Mouse (Mus musculus): ENCODE measurements at regions not wholly inside any gene's neighbourhood (a gene's known extent, or its start where the extent isn't known, plus 50 kb on each side); places are given as distances from the start of the nearest gene placed in this dataset.

GRCm38 (mm10) chr1:77053837-77054540 is 460.9 kb downstream of the Epha4 start:
- DNase-seq, result no peak

GRCm38 (mm10) chr1:77062468-77062867 is 452.4 kb downstream of the Epha4 start:
- DNase-seq, result no peak

GRCm38 (mm10) chr1:77073071-77073470 is 441.8 kb downstream of the Epha4 start:
- DNase-seq, result no peak

GRCm38 (mm10) chr1:77074926-77075885 is 439.7 kb downstream of the Epha4 start:
- no peak for DNase-seq

GRCm38 (mm10) chr1:77080767-77081166 is 434.1 kb downstream of the Epha4 start:
- no peak for DNase-seq

GRCm38 (mm10) chr1:77081660-77082059 is 433.2 kb downstream of the Epha4 start:
- DNase-seq, result peak in 1 of 2 experiments; percentile 6

- DNase-seq, result no peak
Measured at GRCm38 (mm10) chr1:77082410-77082809, 432.5 kb downstream of the Epha4 start.

- DNase-seq, result no peak
Measured at GRCm38 (mm10) chr1:77093551-77093950, 421.3 kb downstream of the Epha4 start.

- DNase-seq, result no peak
Measured at GRCm38 (mm10) chr1:77101726-77102272, 413.1 kb downstream of the Epha4 start.

GRCm38 (mm10) chr1:77102421-77103133 is 412.3 kb downstream of the Epha4 start:
- no peak for DNase-seq

GRCm38 (mm10) chr1:77109861-77110785 is 404.8 kb downstream of the Epha4 start:
- DNase-seq, result no peak

GRCm38 (mm10) chr1:77128411-77128810 is 386.5 kb downstream of the Epha4 start:
- no peak for DNase-seq

GRCm38 (mm10) chr1:77137663-77138062 is 377.2 kb downstream of the Epha4 start:
- DNase-seq, result no peak

GRCm38 (mm10) chr1:77140906-77141305 is 374.0 kb downstream of the Epha4 start:
- DNase-seq, result peak in 1 of 2 experiments; percentile 5

GRCm38 (mm10) chr1:77148052-77148451 is 366.8 kb downstream of the Epha4 start:
- no peak for DNase-seq

- no peak for DNase-seq
Measured at GRCm38 (mm10) chr1:77168316-77168715, 346.6 kb downstream of the Epha4 start.

- no peak for DNase-seq
Measured at GRCm38 (mm10) chr1:77172463-77172862, 342.4 kb downstream of the Epha4 start.

- no peak for DNase-seq
Measured at GRCm38 (mm10) chr1:77174801-77175200, 340.1 kb downstream of the Epha4 start.

GRCm38 (mm10) chr1:77175214-77175613 is 339.7 kb downstream of the Epha4 start:
- no peak for DNase-seq

GRCm38 (mm10) chr1:77176516-77176915 is 338.4 kb downstream of the Epha4 start:
- no peak for DNase-seq

GRCm38 (mm10) chr1:77183965-77184364 is 330.9 kb downstream of the Epha4 start:
- DNase-seq, result no peak
